Mouse (Mus musculus) brain, embryonic 18.5 days (tissue): ENCODE results near the gene Trappc2l.

ENCODE experiments used
- DNase-seq: peaks from one replicate; pipeline ENCODE4 v3.0.0-alpha.2; 2012; ENCODE audit warnings: low read depth, low spot score

Trappc2l gene

GRCm38 (mm10) chr8:122580926-122581325, 30.5 kb upstream of the Trappc2l start:
- DNase-seq = no peak

- DNase-seq = no peak
Observed at GRCm38 (mm10) chr8:122584981-122585380, 26.5 kb upstream of the Trappc2l start.

GRCm38 (mm10) chr8:122585411-122585891, 26.0 kb upstream of the Trappc2l start:
- DNase-seq = no peak

- no peak for DNase-seq
Observed at GRCm38 (mm10) chr8:122586171-122586570, 25.3 kb upstream of the Trappc2l start.

- no peak for DNase-seq
Observed at GRCm38 (mm10) chr8:122586749-122587148, 24.7 kb upstream of the Trappc2l start.

GRCm38 (mm10) chr8:122593240-122593639, 18.2 kb upstream of the Trappc2l start:
- DNase-seq = no peak

GRCm38 (mm10) chr8:122593783-122594507, 17.5 kb upstream of the Trappc2l start:
- no peak for DNase-seq

- no peak for DNase-seq
Observed at GRCm38 (mm10) chr8:122596031-122596430, 15.4 kb upstream of the Trappc2l start.

- DNase-seq = no peak
Observed at GRCm38 (mm10) chr8:122600666-122601065, 10.8 kb upstream of the Trappc2l start.

- DNase-seq = no peak
Observed at GRCm38 (mm10) chr8:122604640-122605039, 6.8 kb upstream of the Trappc2l start.

- DNase-seq = no peak
Observed at GRCm38 (mm10) chr8:122605367-122605766, 6.1 kb upstream of the Trappc2l start.

GRCm38 (mm10) chr8:122606810-122607209, 4.6 kb upstream of the Trappc2l start:
- no peak for DNase-seq

GRCm38 (mm10) chr8:122610209-122610608, 1.2 kb upstream of the Trappc2l start:
- no peak for DNase-seq

- DNase-seq = no peak
Observed at GRCm38 (mm10) chr8:122610612-122611277, 695 bp upstream of the Trappc2l start.

GRCm38 (mm10) chr8:122616181-122616905, 4.9 kb downstream of the Trappc2l start:
- DNase-seq = no peak

GRCm38 (mm10) chr8:122617947-122618546, 6.6 kb downstream of the Trappc2l start:
- peak; percentile 30 for DNase-seq

- DNase-seq = no peak
Observed at GRCm38 (mm10) chr8:122618660-122619378, 7.4 kb downstream of the Trappc2l start.

GRCm38 (mm10) chr8:122620446-122620845, 9.0 kb downstream of the Trappc2l start:
- no peak for DNase-seq

- DNase-seq = no peak
Observed at GRCm38 (mm10) chr8:122622727-122623126, 11.3 kb downstream of the Trappc2l start, which contains the start of gene Pabpn1l. Pabpn1l (minus strand) TSS chr8:122622739.

GRCm38 (mm10) chr8:122623844-122624642, 12.6 kb downstream of the Trappc2l start:
- DNase-seq = no peak
